Mouse (Mus musculus): ENCODE results near the gene Ska3.

- no peak for TF ChIP-seq GATA1 (IDR thresholded peaks at IDR 0.05; ENCODE audit: low read length)
- no peak for TF ChIP-seq TAL1 (IDR thresholded peaks at IDR 0.05; ENCODE audit: low read length)
Observed at GRCm38 (mm10) chr14:57866676-57867276, 40.8 kb upstream of the Ska3 start.

Measured in erythroblast, embryonic 14.5 days (primary cell).